Mouse (Mus musculus): ENCODE data around the gene Ano6.

DNA sequence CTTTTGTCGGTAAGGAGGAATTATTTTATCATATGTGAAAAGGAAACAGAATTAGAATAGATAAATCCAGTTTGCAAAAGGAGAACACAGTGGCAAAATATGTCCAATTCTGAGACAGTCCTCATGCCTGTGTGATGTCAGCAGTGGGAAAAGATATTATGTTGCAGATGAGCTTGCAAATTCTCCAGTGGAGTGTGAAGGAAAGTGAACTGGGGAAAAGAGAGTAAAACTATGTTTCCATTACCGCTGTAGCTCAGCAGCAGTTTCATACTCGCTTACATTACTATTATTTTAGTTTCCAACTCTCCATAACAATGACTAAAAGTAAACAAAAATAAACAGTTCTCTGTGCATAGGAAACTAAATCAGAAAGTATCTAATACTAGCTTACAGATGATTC, 229.8 kb downstream of the Ano6 start:
- TF ChIP-seq CTCF (IDR thresholded peaks at IDR 0.05; ENCODE audit: extremely low read depth, insufficient read length, insufficient replicate concordance, low read depth, low read length) (no peak), POLR2A (IDR thresholded peaks at IDR 0.05; ENCODE audit: low read depth, low read length) (no peak)

All from small intestine, adult 2 months (tissue).